Mouse (Mus musculus) intestine, embryonic 15.5 days (tissue): ENCODE results near the gene Ostm1. TPM values are rescaled to one million over a fixed set of nuclear protein-coding genes. Genes with fewer than 3 reads are reported as not detected.

Experiments used
- ATAC-seq: fragments of 200-750 bp; cut with Nextera tagmentation; 2 replicates; pipeline ENCODE4 v1.8.0; 2017; ENCODE audit warnings: moderate TSS enrichment, moderate library complexity
- H3K27ac ChIP-seq: fragments of 300-500 bp; sonication (generic); 2 replicates; pipeline ENCODE4 v1.5.1; 2015; ENCODE audit warnings: mild to moderate bottlenecking, inconsistent platforms
- H3K27me3 ChIP-seq: fragments of 300-500 bp; sonication (generic); replicated peaks from 2 replicates; pipeline ENCODE4 v1.6.1; 2015; ENCODE audit warnings: inconsistent platforms
- H3K36me3 ChIP-seq: fragments of 300-500 bp; sonication (generic); 2 replicates; pipeline ENCODE4 v1.6.1; 2015; ENCODE audit warnings: inconsistent platforms
- H3K4me1 ChIP-seq: fragments of 300-500 bp; sonication (generic); replicated peaks from 2 replicates; pipeline ENCODE4 v1.6.1; 2015; ENCODE audit warnings: inconsistent platforms
- H3K4me2 ChIP-seq: fragments of 300-500 bp; sonication (generic); replicated peaks from 2 replicates; pipeline ENCODE4 v1.6.1; 2015; ENCODE audit warnings: mild to moderate bottlenecking, inconsistent platforms
- H3K4me3 ChIP-seq: fragments of 300-500 bp; sonication (generic); replicated peaks from 2 replicates; pipeline ENCODE4 v1.5.1; 2015; ENCODE audit warnings: inconsistent platforms
- H3K9ac ChIP-seq: fragments of 300-500 bp; sonication (generic); 2 replicates; pipeline ENCODE4 v1.6.1; 2015; ENCODE audit warnings: inconsistent platforms
- H3K9me3 ChIP-seq: fragments of 300-500 bp; sonication (generic); 2 replicates; pipeline ENCODE4 v1.6.1; 2016; ENCODE audit warnings: inconsistent platforms
- WGBS: fragments of 180-500 bp; shearing (Covaris S2); methylation state at CpG from one replicate; pipeline ENCODE4 v1.1.7; 2015; 5-methylcytosine and 5-hydroxymethylcytosine counted together
- polyA plus RNA-seq: library from polyadenylated mRNA; unstranded; fragments of >200 nt; fragmentation: Nextera tagmentation; extraction: Ambion mirVana; gene quantifications from 2 replicates; pipeline ENCODE4 v1.2.1, GENCODE M21; 2015

The Ostm1 gene
- polyA plus RNA-seq, 1 experiment from 2014 or later = 16.3 TPM

DNA sequence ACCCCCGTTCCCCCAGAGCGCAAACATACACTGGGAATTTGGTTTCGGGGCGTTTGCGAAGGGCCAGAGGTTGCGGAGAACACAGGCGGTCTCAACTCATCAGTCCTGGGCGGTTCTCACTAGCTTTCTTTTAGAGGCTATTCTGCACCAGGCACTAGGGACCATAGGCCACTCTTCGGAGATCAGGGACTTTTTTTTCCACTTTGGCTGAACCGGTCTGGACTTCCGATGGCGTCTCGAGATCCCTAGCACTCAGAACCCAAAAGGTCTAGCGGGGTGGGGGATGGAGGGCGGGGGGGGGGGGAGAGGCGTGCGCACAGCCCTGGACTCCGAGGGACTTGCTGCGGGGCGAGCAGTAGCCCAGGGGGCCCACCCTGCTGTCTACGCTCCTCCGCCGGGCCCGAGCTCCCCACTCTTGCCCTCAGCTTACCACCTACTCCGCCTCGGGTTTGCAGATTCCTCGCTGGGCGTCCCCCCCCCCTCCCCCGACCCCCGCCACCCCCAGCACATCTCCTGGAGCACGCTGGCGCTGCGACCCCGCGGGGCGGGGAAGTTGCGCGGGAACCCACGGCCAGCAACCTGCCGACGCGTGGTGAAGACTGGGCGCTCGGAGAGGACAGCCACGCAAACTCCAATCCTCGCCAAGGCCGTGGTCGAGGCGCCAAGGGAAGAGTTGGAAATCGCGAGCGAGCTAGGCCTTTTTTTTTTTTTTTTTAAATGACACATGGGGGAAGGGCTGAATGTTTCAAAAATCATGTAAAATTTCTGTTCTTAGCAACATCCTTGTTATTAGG is 52.1 kb downstream of the Ostm1 start:
- no peaks in the 10 kb centered on the region for H3K36me3 ChIP-seq
- peak overlapping the region; percentile 45 for H3K4me2 ChIP-seq

DNA sequence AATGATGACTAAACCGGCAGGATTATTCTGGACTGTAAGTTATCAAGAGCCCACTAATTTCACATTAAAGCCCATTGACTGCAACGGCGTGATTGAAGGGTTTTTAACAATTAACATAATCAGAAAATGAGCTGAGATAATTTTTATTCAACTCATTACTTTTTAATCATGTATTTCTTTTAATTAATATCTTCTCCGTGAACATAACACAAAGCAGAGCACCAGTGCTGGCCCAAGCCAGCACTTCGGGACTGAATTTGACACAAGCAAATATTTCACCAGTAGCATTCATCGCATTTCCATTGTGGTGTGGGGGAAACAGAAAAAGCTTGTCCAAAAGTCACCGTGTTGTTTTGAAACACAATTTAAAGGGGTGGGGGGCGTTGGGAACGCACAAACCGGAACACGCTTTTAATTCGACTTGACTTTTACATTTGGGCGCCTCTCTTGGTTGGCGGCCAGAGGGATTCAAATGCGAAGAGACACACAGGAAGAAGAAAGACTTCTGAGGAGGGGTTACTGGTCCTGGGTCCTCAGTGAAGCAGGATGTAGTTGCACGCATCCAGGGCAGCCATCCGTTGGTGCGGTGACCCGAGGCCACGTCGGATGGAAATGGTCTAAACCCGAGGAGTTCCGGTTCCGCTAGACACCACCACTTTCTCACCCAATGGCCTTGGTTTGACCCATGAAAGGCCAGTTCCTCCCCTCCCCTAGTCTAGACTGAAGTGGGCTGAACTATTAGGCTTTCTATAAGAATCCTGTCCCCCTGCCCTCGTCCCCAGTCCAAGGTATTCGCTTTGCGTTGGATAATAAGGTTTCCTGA is 52.9 kb downstream of the Ostm1 start:
- Histone ChIP-seq H3K36me3 (no peaks in the 10 kb centered on the region), H3K27me3 (peaks cover 57% of the 10 kb centered on the region), H3K9ac (no peak overlapping the region), H3K4me2 (peak overlapping the region; percentile 33), H3K9me3 (no peaks in the 10 kb centered on the region), H3K27ac (no peak overlapping the region), H3K4me1 (peaks cover 17% of the 10 kb centered on the region), H3K4me3 (peak overlapping the region; percentile 15)
- WGBS = 4% methylated on average over 27 of the region's 27 CpGs
- no peak for ATAC-seq

More for the DNA sequence above, 52.1 kb downstream of the Ostm1 start:
- Histone ChIP-seq H3K4me3 (peak overlapping the region; percentile 17), H3K4me1 (peaks cover 17% of the 10 kb centered on the region), H3K9ac (no peak overlapping the region), H3K27me3 (peaks cover 64% of the 10 kb centered on the region), H3K27ac (no peak overlapping the region), H3K9me3 (no peaks in the 10 kb centered on the region)
- no peak for ATAC-seq
- under 1% methylated on average over 48 of the region's 52 CpGs for WGBS

DNA sequence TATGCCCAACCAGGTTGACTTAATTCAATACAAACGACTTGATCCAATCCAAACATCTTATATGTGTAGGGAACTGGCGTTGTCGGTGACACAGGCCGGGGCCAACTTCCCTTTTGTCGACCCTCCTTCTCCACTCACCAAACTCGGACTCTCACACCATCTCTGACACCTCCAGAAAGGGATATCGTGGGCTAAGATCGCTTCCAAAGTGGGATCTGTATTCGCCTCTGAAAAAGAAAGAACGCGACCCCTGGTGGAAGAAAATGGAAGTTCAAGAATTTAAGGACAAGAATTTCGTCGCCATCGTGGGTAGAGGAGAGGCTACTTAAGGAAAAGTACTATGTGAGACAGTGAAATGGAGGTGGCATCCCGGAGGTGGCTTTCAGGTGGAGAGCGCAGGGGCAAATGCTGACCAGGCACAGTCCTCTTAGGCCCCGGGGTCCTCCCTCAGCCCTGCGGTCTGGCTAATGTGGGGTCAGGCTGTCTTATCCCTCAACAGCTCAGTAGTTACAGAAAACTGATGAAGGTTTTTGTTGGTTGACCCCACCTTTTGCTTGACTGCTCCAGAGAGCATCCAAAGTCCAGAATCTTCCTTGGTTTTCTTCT is 53.7 kb downstream of the Ostm1 start:
- H3K27ac ChIP-seq = no peak overlapping the region
- WGBS = 6% methylated on average over 18 of the region's 18 CpGs
- no peaks in the 10 kb centered on the region for H3K9me3 ChIP-seq
- peaks cover 15% of the 10 kb centered on the region for H3K4me1 ChIP-seq
- H3K36me3 ChIP-seq = no peaks in the 10 kb centered on the region
- H3K27me3 ChIP-seq = peaks cover 49% of the 10 kb centered on the region
- peak overlapping the region; percentile 15; the same call in 1 of the 2 replicates for H3K4me3 ChIP-seq
- peak overlapping the region; percentile 33 for H3K4me2 ChIP-seq
- no peak for ATAC-seq
- no peak overlapping the region for H3K9ac ChIP-seq

DNA sequence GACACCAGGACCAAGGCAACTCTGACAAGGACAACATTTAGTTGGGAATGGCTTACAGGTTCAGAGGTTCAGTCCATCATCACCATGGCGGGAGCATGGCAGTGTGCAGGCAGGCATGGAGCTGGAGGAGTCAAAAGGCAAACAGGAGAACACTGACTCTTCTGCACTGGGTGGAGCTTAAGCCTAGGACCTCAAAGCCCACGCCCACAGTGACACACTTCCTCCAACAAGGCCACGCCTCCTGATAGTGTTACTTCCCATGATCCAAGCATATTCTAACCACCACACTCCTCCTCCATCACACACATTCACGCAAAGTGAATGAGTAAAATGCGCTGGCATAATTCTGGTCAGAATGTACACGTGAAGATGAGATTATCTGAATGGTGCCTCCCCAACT is 56.2 kb downstream of the Ostm1 start:
- Histone ChIP-seq H3K27me3 (peaks cover 24% of the 10 kb centered on the region), H3K9ac (no peak overlapping the region), H3K4me2 (no peak overlapping the region), H3K4me3 (no peak overlapping the region), H3K36me3 (no peaks in the 10 kb centered on the region), H3K27ac (no peak overlapping the region), H3K4me1 (no peaks in the 10 kb centered on the region; the same call in 1 of the 2 replicates), H3K9me3 (no peaks in the 10 kb centered on the region)
- no peak for ATAC-seq
- 86% methylated on average over 6 of the region's 6 CpGs for WGBS

DNA sequence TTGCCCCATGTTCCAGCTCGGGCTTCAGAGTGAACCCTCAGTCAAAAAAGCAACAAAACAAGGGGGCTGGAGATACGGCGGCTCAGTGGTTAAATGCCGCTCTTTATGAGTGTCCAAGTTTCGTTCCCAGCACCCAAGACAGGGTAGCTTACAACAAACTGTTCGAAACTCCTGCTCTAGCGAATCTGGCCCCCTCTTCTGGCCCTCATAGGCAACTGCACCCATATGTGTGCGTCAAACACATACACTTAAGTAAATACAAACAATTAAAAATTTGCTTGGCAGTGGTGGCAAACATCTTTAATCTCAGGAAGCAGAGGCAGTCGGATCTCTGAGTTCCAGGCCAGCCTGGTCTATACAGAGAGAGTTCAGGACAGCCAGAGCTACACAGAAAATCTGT is 60.0 kb downstream of the Ostm1 start:
- Histone ChIP-seq H3K9me3 (no peaks in the 10 kb centered on the region), H3K4me3 (no peak overlapping the region), H3K27me3 (no peaks in the 10 kb centered on the region), H3K4me2 (no peak overlapping the region), H3K4me1 (no peaks in the 10 kb centered on the region), H3K27ac (no peak overlapping the region), H3K9ac (no peak overlapping the region), H3K36me3 (no peaks in the 10 kb centered on the region)
- no peak for ATAC-seq
- WGBS = 84% methylated on average over 9 of the region's 9 CpGs

DNA sequence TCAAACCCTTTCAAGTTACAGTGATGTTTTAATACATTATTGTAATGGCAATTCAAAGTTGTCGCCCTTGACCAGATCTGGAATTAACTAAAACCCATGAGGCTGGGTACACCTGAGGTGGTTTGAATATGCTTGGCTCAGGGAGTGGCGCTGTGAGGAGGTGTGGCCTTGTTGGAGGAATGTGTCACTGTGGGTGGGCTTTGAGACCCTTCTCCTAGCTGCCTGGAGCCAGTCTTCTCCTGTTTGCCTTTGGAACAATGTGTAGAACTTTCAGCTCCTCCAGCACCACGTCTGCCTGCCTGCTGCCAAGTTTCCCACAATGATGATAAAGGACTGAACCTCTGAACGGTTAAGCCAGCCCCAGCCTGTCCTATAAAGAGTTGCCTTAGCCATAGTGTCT is 62.7 kb downstream of the Ostm1 start:
- Histone ChIP-seq H3K9ac (no peak overlapping the region), H3K27ac (no peak overlapping the region), H3K4me3 (no peak overlapping the region), H3K4me2 (no peak overlapping the region), H3K27me3 (no peaks in the 10 kb centered on the region), H3K4me1 (no peaks in the 10 kb centered on the region), H3K9me3 (no peaks in the 10 kb centered on the region), H3K36me3 (no peaks in the 10 kb centered on the region)
- ATAC-seq = no peak
- WGBS = 51% methylated on average over 4 of the region's 4 CpGs

DNA sequence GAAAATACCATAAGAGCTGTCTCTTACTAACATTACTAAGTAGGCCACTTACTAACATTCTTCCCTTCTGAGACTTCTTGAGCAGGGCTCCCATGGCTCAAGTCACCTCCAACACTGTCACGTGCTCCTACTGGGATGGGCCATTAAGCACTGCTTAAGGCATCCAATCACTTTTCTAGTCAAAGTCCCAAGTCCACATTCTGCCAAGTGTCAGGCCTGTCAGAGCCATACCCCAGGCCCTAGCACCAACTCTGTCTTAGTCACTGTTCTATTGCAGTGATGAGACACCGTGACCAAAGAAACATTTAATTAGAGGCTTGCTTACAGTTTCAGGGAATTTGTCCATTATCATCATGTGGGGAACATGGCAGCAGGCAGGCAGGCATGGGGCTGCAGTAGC is 78.3 kb downstream of the Ostm1 start:
- Histone ChIP-seq H3K4me2 (no peak overlapping the region), H3K27me3 (no peaks in the 10 kb centered on the region), H3K27ac (no peak overlapping the region), H3K9me3 (no peaks in the 10 kb centered on the region), H3K4me1 (no peaks in the 10 kb centered on the region), H3K4me3 (no peak overlapping the region), H3K36me3 (no peaks in the 10 kb centered on the region), H3K9ac (no peak overlapping the region)
- ATAC-seq = no peak
- WGBS = 73% methylated on average over 2 of the region's 2 CpGs

DNA sequence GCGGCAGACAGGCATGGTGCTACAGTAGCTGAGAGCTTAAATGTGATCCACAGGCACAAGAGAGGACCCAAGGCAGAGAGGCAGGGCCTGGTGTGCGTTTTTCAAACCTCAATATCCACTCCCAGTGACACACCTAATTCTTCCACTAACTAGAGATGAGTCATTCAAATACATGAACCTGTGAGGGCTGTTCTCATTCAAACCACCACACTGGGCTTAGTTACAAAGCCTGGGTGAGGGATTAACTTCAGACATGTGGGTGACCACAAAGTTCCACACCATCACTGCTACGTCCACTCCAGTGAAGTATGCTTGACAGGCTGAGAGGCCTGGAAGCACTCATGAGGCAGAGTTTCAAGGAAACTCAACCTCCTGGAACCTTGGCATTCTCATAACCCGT is 86.3 kb downstream of the Ostm1 start:
- Histone ChIP-seq H3K27ac (no peak overlapping the region), H3K4me2 (no peak overlapping the region), H3K27me3 (no peaks in the 10 kb centered on the region), H3K9ac (no peak overlapping the region), H3K9me3 (no peaks in the 10 kb centered on the region), H3K36me3 (no peaks in the 10 kb centered on the region), H3K4me1 (no peaks in the 10 kb centered on the region), H3K4me3 (no peak overlapping the region)
- no peak for ATAC-seq
- WGBS = 83% methylated on average over 4 of the region's 4 CpGs

DNA sequence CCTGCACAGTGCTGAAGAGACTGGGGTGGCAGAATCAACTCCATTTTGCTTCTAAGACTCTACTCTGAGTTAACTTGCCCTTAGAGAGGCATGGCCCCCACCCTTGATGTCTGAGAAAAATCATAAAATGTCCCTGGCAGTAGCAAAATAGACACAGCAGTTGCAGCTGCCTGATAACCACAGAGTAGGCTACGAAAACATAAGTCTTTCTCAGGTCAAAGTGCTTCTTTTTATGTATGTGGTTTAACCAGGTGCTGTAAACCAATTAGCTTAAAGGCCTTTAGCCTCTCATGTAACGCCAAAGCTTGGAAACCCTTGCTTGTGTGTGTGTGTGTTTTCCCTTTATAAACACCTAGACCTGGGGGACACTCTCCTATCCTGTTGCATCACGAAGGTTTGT is 89.2 kb downstream of the Ostm1 start:
- H3K27me3 ChIP-seq = no peaks in the 10 kb centered on the region
- peak; percentile 78 for ATAC-seq
- no peaks in the 10 kb centered on the region for H3K9me3 ChIP-seq
- H3K9ac ChIP-seq = no peak overlapping the region
- H3K4me3 ChIP-seq = no peak overlapping the region
- WGBS = 64% methylated on average over 3 of the region's 3 CpGs
- H3K4me2 ChIP-seq = no peak overlapping the region
- H3K27ac ChIP-seq = no peak overlapping the region
- H3K36me3 ChIP-seq = no peaks in the 10 kb centered on the region
- no peaks in the 10 kb centered on the region for H3K4me1 ChIP-seq

DNA sequence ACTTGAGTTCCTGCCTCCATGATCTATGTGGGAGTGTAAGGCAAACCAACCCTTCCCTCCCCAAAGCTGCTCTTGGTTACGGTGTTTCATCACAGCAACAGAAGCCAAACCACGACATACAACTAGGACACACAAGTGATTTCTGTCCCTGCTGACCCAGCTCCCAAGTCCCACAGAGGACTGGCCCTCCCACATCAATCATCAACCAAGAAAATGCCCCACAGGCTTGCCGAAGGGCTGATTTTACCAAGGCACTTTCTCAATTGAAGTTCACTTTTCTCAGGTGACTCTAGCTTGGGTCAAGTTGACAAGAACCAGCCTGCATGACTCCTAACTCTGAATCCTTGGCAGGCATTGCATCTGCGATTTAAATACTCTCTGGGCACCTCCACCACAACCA is 91.9 kb downstream of the Ostm1 start:
- no peak for ATAC-seq
- H3K4me3 ChIP-seq = no peak overlapping the region
- H3K27ac ChIP-seq = no peak overlapping the region
- H3K4me2 ChIP-seq = no peak overlapping the region
- H3K27me3 ChIP-seq = no peaks in the 10 kb centered on the region
- no peaks in the 10 kb centered on the region for H3K9me3 ChIP-seq
- H3K9ac ChIP-seq = no peak overlapping the region
- H3K4me1 ChIP-seq = no peaks in the 10 kb centered on the region
- WGBS = 76% methylated on average over 4 of the region's 4 CpGs
- no peaks in the 10 kb centered on the region for H3K36me3 ChIP-seq

DNA sequence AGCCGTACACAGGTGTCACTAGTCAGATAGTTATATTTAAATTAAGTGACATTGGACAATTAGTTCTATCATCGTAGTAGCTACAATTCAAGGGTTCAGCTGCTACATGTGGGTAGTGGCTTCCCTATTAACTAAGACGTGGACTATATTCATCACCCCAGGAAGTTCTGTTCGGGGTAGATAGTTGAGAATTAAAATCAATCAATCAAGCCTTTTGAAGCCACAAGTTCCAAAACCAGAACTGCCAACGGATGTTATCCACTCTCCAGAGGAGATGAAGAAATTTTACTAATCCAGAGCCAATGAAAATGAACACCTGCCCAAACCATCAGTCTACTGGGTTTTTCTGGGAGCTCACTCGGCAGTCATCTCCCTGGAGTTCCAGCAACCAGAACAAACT is 94.7 kb downstream of the Ostm1 start:
- Histone ChIP-seq H3K27me3 (no peaks in the 10 kb centered on the region), H3K9ac (no peak overlapping the region), H3K4me1 (no peaks in the 10 kb centered on the region), H3K27ac (no peak overlapping the region), H3K36me3 (no peaks in the 10 kb centered on the region), H3K9me3 (no peaks in the 10 kb centered on the region), H3K4me3 (peak overlapping the region; percentile 94), H3K4me2 (peak overlapping the region; percentile 87)
- no peak for ATAC-seq
- 48% methylated on average over 6 of the region's 6 CpGs for WGBS

DNA sequence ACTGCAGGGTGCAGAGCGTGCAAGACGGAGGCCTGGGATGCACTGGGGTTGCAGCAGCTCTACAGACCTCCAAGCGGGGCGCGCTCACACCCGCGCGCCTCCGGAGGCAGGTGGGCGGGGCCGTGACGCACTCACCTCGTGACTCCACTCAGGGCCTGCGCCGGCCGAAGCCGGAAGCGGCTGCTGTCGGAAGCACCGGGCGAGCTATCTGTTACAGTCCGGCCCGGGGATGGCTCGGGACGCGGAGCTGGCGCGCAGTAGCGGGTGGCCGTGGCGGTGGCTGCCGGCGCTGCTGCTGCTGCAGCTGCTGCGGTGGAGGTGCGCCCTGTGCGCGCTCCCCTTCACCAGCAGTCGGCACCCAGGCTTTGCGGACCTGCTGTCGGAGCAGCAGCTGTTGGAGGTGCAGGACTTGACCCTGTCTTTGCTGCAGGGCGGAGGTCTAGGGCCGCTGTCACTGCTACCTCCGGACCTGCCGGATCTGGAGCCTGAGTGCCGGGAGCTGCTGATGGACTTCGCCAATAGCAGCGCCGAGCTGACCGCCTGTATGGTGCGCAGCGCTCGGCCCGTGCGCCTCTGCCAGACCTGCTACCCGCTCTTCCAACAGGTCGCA is 95.2 kb downstream of the Ostm1 start:
- peak overlapping the region; percentile 84 for H3K27ac ChIP-seq
- under 1% methylated on average over 56 of the region's 56 CpGs for WGBS
- peak overlapping the region; percentile 94 for H3K4me3 ChIP-seq
- no peaks in the 10 kb centered on the region for H3K36me3 ChIP-seq
- ATAC-seq = peak; percentile 98
- H3K9me3 ChIP-seq = no peaks in the 10 kb centered on the region
- H3K4me1 ChIP-seq = no peaks in the 10 kb centered on the region
- peak overlapping the region; percentile 87 for H3K4me2 ChIP-seq
- H3K9ac ChIP-seq = peak overlapping the region; percentile 81
- H3K27me3 ChIP-seq = no peaks in the 10 kb centered on the region
